Mouse (Mus musculus) testis, adult 2 months (tissue): ENCODE measurements around the gene Myo1d. TPM values are rescaled to one million over a fixed set of nuclear protein-coding genes. Genes with fewer than 3 reads are reported as not detected.

Source experiments
- H3K27ac ChIP-seq: fragments of 200-500 bp; 2 replicates; pipeline ENCODE4 v1.5.1; 2012; ENCODE audit warnings: low read depth, low read length; ENCODE audit not compliant: control insufficient read depth, insufficient read depth
- H3K27me3 ChIP-seq: fragments of 200-500 bp; 2 replicates; pipeline ENCODE4 v1.6.1; 2012; ENCODE audit warnings: mild to moderate bottlenecking, low read length, moderate library complexity; ENCODE audit not compliant: control insufficient read depth, insufficient read depth
- H3K36me3 ChIP-seq: fragments of 200-500 bp; 2 replicates; pipeline ENCODE4 v1.6.1; 2012; ENCODE audit warnings: mild to moderate bottlenecking, low read length; ENCODE audit not compliant: control insufficient read depth, insufficient read depth
- H3K4me1 ChIP-seq: fragments of 200-500 bp; 2 replicates; pipeline ENCODE4 v1.6.1; 2012; ENCODE audit warnings: low read length; ENCODE audit not compliant: control insufficient read depth, insufficient read depth
- H3K4me3 ChIP-seq: fragments of 200-500 bp; 2 replicates; pipeline ENCODE4 v1.5.1; 2012; ENCODE audit warnings: low read depth, mild to moderate bottlenecking, low read length, moderate library complexity, mixed read lengths; ENCODE audit not compliant: control insufficient read depth
- CTCF ChIP-seq: fragments of 200-500 bp; IDR thresholded peaks from 2 replicates; pipeline ENCODE4 v1.5.1; 2012; ENCODE audit warnings: low read depth, mild to moderate bottlenecking, inconsistent platforms, low read length, moderate library complexity; ENCODE audit not compliant: control insufficient read depth, insufficient read depth, insufficient replicate concordance
- POLR2A ChIP-seq: fragments of 200-500 bp; IDR thresholded peaks from 2 replicates; pipeline ENCODE4 v1.6.1; 2012; ENCODE audit warnings: low read depth, mild to moderate bottlenecking, inconsistent platforms, low read length, moderate library complexity; ENCODE audit not compliant: control insufficient read depth
- polyA plus RNA-seq: library from polyadenylated mRNA; depleted of rRNA; stranded (reverse); fragments of >200 nt; gene quantifications from 2 replicates; pipeline ENCODE4 v1.2.3, GENCODE M21; 2012

Gene Myo1d
- polyA plus RNA-seq, 1 experiment: 4.6 TPM

DNA sequence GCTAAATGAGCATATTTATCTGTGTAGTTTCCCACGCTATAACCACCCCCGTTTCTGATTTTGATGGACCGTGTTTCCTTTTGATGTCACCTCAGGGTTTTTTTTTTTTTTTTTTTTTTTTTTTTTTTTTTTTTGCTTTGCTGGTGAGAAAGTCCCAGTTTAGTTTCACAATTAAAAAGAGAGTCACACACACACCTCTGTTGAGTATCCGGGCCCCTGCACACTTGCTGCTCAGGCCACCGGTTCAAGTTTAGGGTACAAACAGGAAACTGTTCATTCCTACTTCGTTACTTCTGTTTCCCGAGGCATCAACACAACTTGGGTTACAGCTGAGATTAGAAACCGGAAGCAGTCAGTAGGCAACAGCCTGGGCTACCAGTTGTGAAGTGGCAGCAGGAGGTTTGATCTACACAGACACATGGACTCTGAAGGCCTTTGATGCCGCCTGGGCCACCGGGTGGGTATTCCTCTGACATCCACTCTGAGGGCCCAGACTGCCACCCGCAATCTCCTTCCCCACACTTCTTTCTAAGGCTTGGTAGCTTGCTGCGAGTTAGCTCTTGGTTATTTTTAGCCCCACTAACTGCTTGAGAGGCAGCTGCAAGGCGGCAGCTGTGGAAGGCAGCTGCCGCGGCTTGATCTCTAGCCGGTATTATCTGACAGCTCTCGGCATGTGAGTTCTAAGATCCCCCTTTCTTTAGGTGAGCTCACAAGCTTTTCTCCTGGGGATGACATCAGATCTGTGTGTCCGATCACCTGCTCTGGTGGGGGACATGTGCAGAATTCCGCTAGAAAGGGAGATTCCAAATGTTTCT, 271.3 kb downstream of the Myo1d start:
- H3K27me3 ChIP-seq: no peaks in the 10 kb centered on the region
- H3K4me1 ChIP-seq: peaks cover 3% of the 10 kb centered on the region
- H3K36me3 ChIP-seq: no peaks in the 10 kb centered on the region
- no peak overlapping the region for H3K27ac ChIP-seq
- no peak for TF ChIP-seq CTCF
- no peak for TF ChIP-seq POLR2A
- H3K4me3 ChIP-seq: peak overlapping the region; percentile 64

DNA sequence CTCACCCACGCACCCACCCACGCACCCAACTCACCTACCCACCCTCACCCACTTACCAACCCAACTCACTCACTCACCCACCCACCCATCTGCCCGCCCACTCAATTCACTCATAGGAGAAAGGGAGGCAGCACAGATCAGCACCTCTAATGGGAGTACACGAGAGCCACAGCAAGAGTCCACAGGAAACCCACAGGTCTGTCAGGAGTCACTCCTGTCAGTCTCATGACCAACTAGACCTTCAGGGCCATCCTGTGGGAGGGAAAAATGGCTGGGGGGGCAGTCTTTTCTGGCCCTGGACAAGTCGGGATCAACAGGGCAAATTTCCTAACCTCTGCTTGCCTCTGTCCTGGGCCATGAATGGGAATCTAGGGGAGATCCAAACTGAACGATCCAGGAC, 272.0 kb downstream of the Myo1d start:
- Histone ChIP-seq H3K27me3 (no peaks in the 10 kb centered on the region), H3K4me3 (peak overlapping the region; percentile 59), H3K27ac (no peak overlapping the region), H3K4me1 (peaks cover 3% of the 10 kb centered on the region), H3K36me3 (no peaks in the 10 kb centered on the region)
- TF ChIP-seq POLR2A: no peak
- TF ChIP-seq CTCF: no peak

DNA sequence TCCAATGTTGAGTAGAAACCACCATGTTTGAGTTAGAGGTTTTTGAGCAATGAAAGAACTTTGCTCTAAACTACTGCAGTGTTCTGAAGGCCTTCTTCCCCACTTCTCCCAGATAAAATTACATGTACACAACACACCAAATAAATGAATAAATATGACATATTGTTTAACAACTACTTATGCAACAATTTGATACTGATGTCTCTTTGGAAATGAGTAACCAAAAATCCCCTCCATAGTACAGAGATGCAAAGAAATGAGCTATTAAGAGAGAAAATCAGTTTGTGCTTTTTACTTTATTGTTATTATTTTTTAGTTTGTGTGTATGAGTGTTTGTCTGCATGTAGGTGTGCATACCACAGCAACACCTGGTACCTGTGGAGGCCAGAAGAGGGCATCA, 273.3 kb downstream of the Myo1d start:
- Histone ChIP-seq H3K36me3 (no peaks in the 10 kb centered on the region), H3K4me3 (peak overlapping the region; percentile 59), H3K27me3 (no peaks in the 10 kb centered on the region), H3K27ac (no peak overlapping the region), H3K4me1 (peaks cover 3% of the 10 kb centered on the region)
- TF ChIP-seq POLR2A: no peak
- no peak for TF ChIP-seq CTCF

DNA sequence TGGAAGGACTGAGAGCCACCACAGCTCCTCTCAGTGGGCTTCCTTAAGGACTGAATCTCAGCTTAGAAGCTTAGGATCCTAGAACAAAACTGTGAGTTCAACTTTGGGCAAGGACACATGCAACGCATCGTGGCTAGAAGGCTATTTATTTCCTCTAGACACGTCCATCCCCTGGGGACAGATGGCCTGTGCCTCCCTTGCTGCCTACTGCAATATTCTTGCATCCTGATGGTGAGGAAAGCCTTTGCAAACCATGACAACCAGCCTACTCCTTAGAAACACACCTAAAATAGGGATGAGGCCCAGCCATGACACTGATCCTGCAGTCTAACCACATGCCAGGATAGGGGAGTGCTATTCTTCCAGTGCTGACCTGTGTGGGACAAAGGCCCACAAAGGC, 274.2 kb downstream of the Myo1d start:
- TF ChIP-seq CTCF: no peak
- no peak for TF ChIP-seq POLR2A
- Histone ChIP-seq H3K4me3 (peak overlapping the region; percentile 9), H3K4me1 (peaks cover 3% of the 10 kb centered on the region), H3K36me3 (no peaks in the 10 kb centered on the region), H3K27ac (no peak overlapping the region), H3K27me3 (no peaks in the 10 kb centered on the region)

DNA sequence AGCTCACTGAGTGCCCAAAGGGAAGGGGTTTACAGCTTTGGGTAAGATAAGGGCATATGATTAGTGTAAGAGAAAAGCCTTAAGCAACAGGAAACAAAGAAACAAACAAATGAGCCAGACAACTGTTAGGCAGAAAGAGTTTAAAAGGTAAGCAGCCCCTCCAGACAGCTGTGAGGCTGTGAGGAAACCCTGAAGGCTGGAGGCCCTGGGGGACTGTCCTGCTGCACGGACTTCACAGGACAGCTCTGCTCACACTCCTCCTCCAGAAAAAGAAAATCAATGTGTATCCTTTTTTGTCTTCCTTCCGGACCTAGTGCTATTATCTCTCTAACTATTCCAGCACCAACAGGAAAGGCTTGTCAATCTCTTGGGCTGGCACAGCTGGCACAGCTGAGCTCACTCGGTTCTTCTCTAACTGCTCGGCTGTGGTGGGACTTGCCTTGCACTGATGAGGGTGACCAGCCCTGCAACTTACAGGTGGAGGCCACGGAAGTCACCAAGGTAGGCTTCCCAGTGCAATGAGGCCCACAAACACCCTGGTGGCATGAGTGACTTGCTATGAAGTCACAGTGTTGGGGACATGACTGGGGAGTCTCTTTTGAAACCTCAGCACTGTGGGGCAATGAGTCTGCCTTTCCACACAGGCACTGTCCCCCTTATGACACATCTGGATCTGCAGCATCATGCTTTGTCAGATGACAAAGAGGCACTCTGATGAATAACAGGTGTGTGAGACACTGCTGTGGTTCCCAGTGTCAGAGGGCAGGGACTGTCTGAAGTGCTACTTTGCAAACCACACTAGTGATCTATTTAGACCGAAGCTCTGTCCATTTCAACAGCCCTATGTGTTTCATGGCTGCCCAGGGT, 275.1 kb downstream of the Myo1d start:
- Histone ChIP-seq H3K4me3 (peak overlapping the region; percentile 26), H3K27me3 (no peaks in the 10 kb centered on the region), H3K4me1 (peaks cover 3% of the 10 kb centered on the region), H3K36me3 (no peaks in the 10 kb centered on the region), H3K27ac (no peak overlapping the region)
- TF ChIP-seq CTCF (no peak), POLR2A (0 out of 2 replicates have a peak, but pooled peaks have one; percentile 34)

DNA sequence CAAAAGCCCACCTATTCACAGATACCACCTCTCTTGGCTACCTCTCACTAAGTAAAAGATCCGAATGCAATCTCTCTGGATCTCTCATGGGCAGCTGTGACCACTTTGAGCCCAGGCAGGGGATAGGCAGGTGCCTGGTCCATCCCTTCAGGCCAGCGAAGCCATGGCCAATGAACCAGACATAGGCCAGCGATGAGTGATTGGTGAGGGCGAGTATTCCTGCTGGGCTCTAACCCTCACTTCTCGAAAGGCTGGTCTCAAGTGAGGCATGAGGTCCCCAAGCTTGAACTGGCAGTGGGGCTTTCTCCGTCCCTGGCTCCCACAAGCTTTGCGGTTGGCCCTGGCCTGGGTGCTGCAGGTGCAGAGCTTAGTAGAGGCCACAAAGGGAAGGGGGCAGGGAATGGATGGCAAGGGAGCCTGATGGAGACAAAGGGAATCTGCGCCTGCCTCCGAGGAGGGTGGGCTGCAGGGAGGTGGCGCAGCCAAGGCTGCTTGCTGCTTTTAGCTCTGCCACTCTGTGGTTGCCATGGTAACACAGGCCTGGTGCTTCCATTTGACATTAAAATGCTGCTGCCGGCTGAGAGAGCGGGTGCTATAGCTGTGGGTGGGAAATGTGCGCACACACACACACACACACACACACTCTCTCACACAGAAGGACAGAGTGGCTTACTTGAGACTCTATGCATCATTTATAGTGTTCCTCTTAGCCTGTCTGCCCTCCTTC, 275.9 kb downstream of the Myo1d start:
- TF ChIP-seq CTCF: no peak
- no peak for TF ChIP-seq POLR2A
- no peaks in the 10 kb centered on the region for H3K27me3 ChIP-seq
- no peaks in the 10 kb centered on the region for H3K36me3 ChIP-seq
- peaks cover 3% of the 10 kb centered on the region for H3K4me1 ChIP-seq
- no peak overlapping the region for H3K27ac ChIP-seq
- H3K4me3 ChIP-seq: no peak overlapping the region; the same call in 1 of the 2 replicates
